Mouse (Mus musculus) limb, embryonic 15.5 days (tissue): Measurements from ENCODE around the gene Vwa8. TPM values are rescaled to one million over a fixed set of nuclear protein-coding genes. Genes with fewer than 3 reads are reported as not detected.

Source experiments
- ATAC-seq: fragments of 200-750 bp; cut with Nextera tagmentation; 2 replicates; pipeline ENCODE4 v1.8.0; 2017; ENCODE audit warnings: low read depth, moderate TSS enrichment; ENCODE audit not compliant: insufficient number of reproducible peaks, low FRiP score, low TSS enrichment
- H3K27ac ChIP-seq: fragments of 300-500 bp; sonication (generic); 2 replicates; pipeline ENCODE4 v1.5.1; 2015; ENCODE audit warnings: moderate library complexity, mild to moderate bottlenecking, inconsistent platforms
- H3K27me3 ChIP-seq: fragments of 300-500 bp; sonication (generic); 2 replicates; pipeline ENCODE4 v1.6.1; 2015; ENCODE audit warnings: inconsistent platforms
- H3K36me3 ChIP-seq: fragments of 300-500 bp; sonication (generic); 2 replicates; pipeline ENCODE4 v1.6.1; 2015; ENCODE audit warnings: inconsistent platforms
- H3K4me1 ChIP-seq: fragments of 300-500 bp; sonication (generic); 2 replicates; pipeline ENCODE4 v1.6.1; 2015; ENCODE audit warnings: inconsistent platforms
- H3K4me2 ChIP-seq: fragments of 300-500 bp; sonication (generic); 2 replicates; pipeline ENCODE4 v1.6.1; 2015; ENCODE audit warnings: mild to moderate bottlenecking, inconsistent platforms
- H3K4me3 ChIP-seq: fragments of 300-500 bp; sonication (generic); 2 replicates; pipeline ENCODE4 v1.5.1; 2015; ENCODE audit warnings: mild to moderate bottlenecking, inconsistent platforms
- H3K9ac ChIP-seq: fragments of 300-500 bp; sonication (generic); 2 replicates; pipeline ENCODE4 v1.6.1; 2015; ENCODE audit warnings: inconsistent platforms
- H3K9me3 ChIP-seq: fragments of 300-500 bp; sonication (generic); 2 replicates; pipeline ENCODE4 v1.6.1; 2016; ENCODE audit warnings: inconsistent platforms
- WGBS: fragments of 180-500 bp; shearing (Covaris S2); methylation state at CpG from one replicate; pipeline ENCODE4 v1.1.7; 2015; 5-methylcytosine and 5-hydroxymethylcytosine counted together
- polyA plus RNA-seq: library from polyadenylated mRNA; unstranded; fragments of >200 nt; fragmentation: Nextera tagmentation; extraction: Ambion mirVana; gene quantifications from 2 replicates; pipeline ENCODE4 v1.2.1, GENCODE M21; 2015

Gene Vwa8
- polyA plus RNA-seq, 1 experiment from 2014 or later: 8.9 TPM

DNA sequence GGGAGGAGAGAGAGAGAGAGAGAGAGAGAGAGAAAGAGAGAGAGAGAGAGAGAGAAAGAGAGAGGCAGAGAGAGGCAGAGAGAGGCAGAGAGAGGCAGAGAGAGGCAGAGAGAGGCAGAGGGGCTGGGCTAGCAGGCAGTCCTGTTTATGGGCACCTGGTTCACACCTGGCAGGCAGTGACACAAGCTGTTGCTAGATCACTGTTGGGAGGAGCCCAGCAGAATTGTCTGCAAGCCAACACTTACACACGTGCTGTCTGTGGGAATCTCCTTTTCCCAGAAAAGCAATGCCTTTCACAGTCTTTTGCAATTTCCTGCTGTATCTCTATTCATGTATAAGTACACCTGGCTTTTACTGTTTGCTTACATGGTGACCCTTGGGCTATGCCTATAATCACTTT lies 260.5 kb downstream of the Vwa8 start:
- no peak overlapping the region for H3K9ac ChIP-seq
- H3K4me2 ChIP-seq: no peak overlapping the region
- H3K4me3 ChIP-seq: no peak overlapping the region
- no peaks in the 10 kb centered on the region for H3K36me3 ChIP-seq
- H3K4me1 ChIP-seq: no peaks in the 10 kb centered on the region
- no peak for ATAC-seq
- no peaks in the 10 kb centered on the region for H3K27me3 ChIP-seq
- no peak overlapping the region for H3K27ac ChIP-seq
- no peaks in the 10 kb centered on the region for H3K9me3 ChIP-seq
- 20% methylated on average over 1 of the region's 1 CpGs for WGBS

DNA sequence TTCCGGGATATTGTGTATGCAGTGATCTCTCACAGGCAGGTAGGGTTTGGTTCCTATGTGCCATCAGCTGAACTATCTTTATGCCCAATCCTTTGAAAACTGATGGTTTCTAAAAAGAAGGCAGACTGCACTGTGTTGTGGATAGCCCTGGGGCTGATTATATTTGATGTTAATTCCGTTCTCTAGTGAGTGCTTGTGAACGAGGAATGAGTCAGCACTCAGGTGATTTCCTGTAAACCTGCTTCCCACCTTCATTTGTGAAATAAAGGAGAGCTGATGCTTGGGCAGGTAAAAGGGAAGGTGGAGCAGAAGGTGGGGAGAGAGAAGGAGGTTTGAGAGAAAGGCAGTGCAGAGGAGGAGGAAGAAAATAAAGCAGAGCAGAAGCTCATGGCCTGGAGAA lies 261.2 kb downstream of the Vwa8 start:
- no peaks in the 10 kb centered on the region for H3K36me3 ChIP-seq
- H3K4me2 ChIP-seq: no peak overlapping the region
- H3K9ac ChIP-seq: no peak overlapping the region
- H3K27me3 ChIP-seq: no peaks in the 10 kb centered on the region
- ATAC-seq: no peak
- no peaks in the 10 kb centered on the region for H3K9me3 ChIP-seq
- no peak overlapping the region for H3K4me3 ChIP-seq
- 51% methylated on average over 3 of the region's 3 CpGs for WGBS
- no peaks in the 10 kb centered on the region for H3K4me1 ChIP-seq
- no peak overlapping the region for H3K27ac ChIP-seq

DNA sequence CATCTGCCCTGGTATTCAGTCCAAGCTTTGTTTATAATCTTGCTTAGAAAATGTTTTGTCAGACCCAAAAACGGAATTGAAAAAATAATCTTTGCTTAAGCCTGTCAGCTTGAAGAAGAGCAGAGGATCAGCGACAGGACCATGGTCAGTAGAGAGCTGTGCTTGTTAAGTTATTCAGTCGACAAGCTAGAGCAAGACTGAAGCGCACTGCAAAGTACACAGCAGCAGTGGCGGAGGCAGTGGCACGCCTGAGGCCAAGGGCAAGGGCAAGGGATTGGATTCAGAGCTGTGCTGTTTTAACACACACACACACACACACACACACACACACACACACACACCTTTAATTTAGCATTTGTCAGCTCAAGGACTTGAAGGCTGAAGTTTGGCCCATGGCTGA lies 263.2 kb downstream of the Vwa8 start:
- H3K9me3 ChIP-seq: no peaks in the 10 kb centered on the region
- ATAC-seq: no peak
- H3K27ac ChIP-seq: no peak overlapping the region
- no peak overlapping the region for H3K4me3 ChIP-seq
- H3K9ac ChIP-seq: no peak overlapping the region
- H3K4me2 ChIP-seq: no peak overlapping the region
- H3K36me3 ChIP-seq: no peaks in the 10 kb centered on the region
- 79% methylated on average over 6 of the region's 6 CpGs for WGBS
- no peaks in the 10 kb centered on the region for H3K27me3 ChIP-seq
- no peaks in the 10 kb centered on the region for H3K4me1 ChIP-seq

DNA sequence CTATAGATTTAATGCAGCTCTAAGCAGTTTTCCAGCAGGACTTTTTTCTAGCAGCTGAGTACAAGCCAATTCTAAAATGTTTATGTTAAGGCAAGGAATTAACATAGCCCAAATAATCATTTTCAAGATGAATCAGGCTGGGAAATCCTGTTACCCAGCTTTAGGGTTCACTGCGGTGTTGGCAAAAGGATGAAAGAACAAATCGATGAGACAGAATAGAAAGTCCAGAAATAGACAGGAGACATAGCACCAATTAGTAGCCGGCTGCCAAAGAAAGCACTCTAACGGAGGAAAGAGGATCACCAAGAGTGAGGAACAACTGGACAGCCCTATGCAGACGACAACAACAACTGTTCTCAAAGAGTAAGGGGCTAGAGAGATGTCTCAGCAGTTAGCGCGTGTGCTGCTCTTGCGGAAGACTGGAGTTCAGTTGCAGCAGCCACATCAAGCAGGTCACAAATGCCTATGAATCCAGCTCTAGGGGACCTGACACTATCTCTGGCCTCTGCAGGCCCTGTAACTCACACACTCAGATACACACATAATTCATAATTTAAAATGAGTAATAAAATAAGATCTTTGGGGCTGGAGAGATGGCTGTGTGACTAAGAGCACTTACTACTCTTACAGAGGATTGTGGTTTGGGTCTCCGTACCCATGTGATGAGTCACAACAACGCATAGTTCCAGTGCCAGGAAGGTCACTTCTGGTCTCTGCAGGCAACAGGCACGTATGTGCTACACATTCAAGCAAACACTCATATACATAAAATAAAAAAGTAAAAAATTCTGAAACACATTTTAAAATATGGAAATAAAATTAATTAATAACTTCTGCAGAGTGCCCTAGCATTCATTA lies 265.9 kb downstream of the Vwa8 start:
- Histone ChIP-seq H3K4me2 (no peak overlapping the region), H3K36me3 (no peaks in the 10 kb centered on the region), H3K9ac (no peak overlapping the region), H3K4me3 (no peak overlapping the region), H3K27me3 (no peaks in the 10 kb centered on the region), H3K9me3 (no peaks in the 10 kb centered on the region), H3K27ac (no peak overlapping the region), H3K4me1 (no peaks in the 10 kb centered on the region)
- ATAC-seq: no peak
- 86% methylated on average over 11 of the region's 11 CpGs for WGBS

DNA sequence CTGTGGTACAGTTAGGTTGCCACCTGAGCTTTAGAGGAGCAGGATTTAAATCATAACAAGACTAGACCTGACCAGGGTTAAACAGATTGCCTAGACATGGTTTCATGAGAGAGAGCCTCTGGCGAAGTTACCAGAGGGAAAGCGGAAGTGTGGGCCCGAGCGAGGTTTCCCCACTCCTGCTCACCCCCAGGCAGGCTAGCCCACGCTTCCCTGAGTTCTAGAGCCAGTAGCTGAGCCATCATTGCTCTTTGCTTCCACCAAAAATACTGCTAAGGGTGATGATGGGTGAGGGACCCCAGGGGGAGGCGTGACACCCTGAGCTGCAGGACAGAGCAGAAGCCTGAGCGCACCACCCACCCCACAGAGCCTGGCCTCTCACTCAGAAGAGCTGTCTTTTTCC lies 269.6 kb downstream of the Vwa8 start:
- Histone ChIP-seq H3K9me3 (no peaks in the 10 kb centered on the region), H3K27me3 (no peaks in the 10 kb centered on the region), H3K9ac (no peak overlapping the region), H3K4me1 (no peaks in the 10 kb centered on the region), H3K27ac (no peak overlapping the region), H3K4me3 (no peak overlapping the region), H3K36me3 (no peaks in the 10 kb centered on the region), H3K4me2 (no peak overlapping the region)
- 86% methylated on average over 7 of the region's 7 CpGs for WGBS
- no peak for ATAC-seq

DNA sequence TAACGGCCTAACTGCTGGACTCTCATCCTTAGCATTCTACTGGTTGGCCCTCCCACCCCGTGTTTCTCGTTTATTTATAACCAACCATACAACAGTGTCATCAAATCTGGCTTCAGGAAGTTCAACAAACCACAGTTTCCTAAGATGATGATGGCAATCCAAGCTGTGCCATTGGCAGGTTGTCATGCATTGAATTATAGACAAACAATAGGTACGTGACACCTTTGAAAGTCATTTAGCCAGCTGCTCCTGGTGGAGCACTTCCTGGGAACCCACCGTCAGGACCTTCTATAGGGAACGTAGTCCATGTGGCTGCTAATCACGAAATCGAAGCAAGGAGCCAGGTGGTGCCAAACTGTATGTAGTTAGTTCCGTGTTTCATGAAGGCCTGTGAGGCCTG lies 270.5 kb downstream of the Vwa8 start:
- Histone ChIP-seq H3K4me2 (no peak overlapping the region), H3K36me3 (no peaks in the 10 kb centered on the region), H3K27ac (no peak overlapping the region), H3K9ac (no peak overlapping the region), H3K4me3 (no peak overlapping the region), H3K4me1 (no peaks in the 10 kb centered on the region), H3K27me3 (no peaks in the 10 kb centered on the region), H3K9me3 (no peaks in the 10 kb centered on the region)
- 79% methylated on average over 9 of the region's 9 CpGs for WGBS
- ATAC-seq: no peak

DNA sequence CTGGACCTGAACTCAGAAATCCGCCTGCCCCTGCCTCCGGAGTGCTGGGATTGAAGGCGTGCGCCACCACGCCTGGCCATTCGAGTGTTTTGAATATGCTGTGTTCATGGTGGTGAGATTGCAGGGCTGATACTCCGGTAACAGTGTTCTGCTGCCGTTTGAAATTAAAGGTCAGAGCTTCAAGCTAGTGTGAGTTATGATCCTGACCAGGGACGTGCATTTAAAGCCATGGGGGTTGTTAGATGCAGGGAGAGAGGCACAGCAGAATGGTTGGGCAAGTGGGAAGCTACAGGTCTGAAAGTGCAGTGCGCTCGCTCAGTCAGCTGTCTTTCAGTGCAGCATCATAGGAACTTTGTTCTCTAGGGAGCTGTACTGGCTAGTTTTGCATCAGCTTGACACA lies 271.8 kb downstream of the Vwa8 start:
- Histone ChIP-seq H3K9me3 (no peaks in the 10 kb centered on the region), H3K27me3 (no peaks in the 10 kb centered on the region), H3K4me2 (no peak overlapping the region), H3K27ac (no peak overlapping the region), H3K36me3 (no peaks in the 10 kb centered on the region), H3K4me1 (peaks cover 4% of the 10 kb centered on the region; the same call in 1 of the 2 replicates), H3K9ac (no peak overlapping the region), H3K4me3 (no peak overlapping the region)
- ATAC-seq: no peak
- 77% methylated on average over 11 of the region's 11 CpGs for WGBS

DNA sequence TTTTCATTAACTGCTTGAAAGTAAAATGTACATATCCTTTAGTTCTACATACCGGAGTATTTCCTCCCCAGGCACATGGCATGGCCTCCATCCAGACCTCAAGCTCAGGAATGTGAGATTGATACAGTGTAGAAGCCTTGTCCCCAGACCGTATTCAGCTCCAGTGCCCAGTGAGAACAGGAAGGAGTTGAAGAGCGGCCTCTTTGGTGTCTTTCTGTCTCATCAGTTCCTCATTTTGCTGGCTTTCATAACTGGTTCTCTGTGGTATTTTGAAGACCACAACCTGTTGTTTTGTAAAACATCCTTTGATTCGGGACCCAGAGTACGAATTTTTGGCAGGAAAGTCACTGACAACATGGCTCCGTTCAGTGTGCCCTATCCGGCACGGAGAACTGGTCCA lies 274.6 kb downstream of the Vwa8 start:
- Histone ChIP-seq H3K9me3 (no peaks in the 10 kb centered on the region), H3K4me3 (no peak overlapping the region), H3K27ac (no peak overlapping the region), H3K4me2 (no peak overlapping the region), H3K9ac (no peak overlapping the region), H3K4me1 (peaks cover 4% of the 10 kb centered on the region; the same call in 1 of the 2 replicates), H3K27me3 (no peaks in the 10 kb centered on the region), H3K36me3 (no peaks in the 10 kb centered on the region)
- WGBS: 70% methylated on average over 8 of the region's 8 CpGs
- ATAC-seq: no peak

DNA sequence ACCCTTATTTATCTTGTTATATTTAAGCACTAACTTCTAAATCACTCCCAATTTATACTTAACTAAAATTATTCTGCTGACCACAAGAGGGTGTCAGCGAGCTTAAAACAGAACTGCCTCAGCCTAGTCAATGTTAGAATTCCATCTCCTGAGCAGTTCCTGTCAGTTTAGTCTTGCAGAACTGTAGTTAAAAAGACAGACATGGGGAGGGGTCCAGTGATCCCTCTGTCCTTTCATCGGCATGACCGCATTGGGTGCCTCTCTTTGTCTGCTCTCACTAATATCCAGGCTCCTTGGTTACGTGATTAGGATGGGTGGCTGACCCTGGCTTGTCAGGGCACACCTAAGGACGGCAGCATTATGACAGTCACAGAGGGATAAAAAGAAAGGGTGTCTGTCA lies 275.8 kb downstream of the Vwa8 start:
- ATAC-seq: no peak
- 47% methylated on average over 5 of the region's 5 CpGs for WGBS

DNA sequence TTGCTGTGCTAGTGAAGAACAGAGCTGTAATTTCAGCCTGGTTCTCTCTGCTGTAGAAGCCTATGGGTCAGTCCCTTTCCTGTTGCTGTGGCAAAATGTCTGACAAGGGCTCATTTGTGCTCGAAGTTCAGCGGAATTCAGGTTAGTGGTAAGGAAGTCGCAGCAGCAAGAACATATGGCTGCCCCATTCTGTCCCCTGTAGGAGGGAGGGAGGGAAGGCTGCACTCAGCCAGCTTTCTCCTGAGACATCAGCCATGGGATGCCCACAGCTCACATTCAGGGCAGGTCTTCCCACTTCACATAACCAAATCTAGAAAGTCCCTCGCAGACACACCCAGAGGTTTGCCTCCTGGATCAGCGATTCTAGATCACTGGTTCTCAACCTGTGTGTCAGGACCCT lies 277.3 kb downstream of the Vwa8 start:
- no peaks in the 10 kb centered on the region for H3K36me3 ChIP-seq
- H3K27ac ChIP-seq: 0 out of 2 replicates have a peak overlapping the region, but pooled peaks have one; percentile 3
- no peak overlapping the region for H3K9ac ChIP-seq
- no peaks in the 10 kb centered on the region for H3K27me3 ChIP-seq
- no peak overlapping the region for H3K4me3 ChIP-seq
- peaks cover 4% of the 10 kb centered on the region; the same call in 1 of the 2 replicates for H3K4me1 ChIP-seq
- no peak for ATAC-seq
- WGBS: 72% methylated on average over 5 of the region's 5 CpGs
- H3K9me3 ChIP-seq: no peaks in the 10 kb centered on the region
- H3K4me2 ChIP-seq: no peak overlapping the region

More for the DNA sequence above, 275.8 kb downstream of the Vwa8 start:
- no peaks in the 10 kb centered on the region for H3K36me3 ChIP-seq
- no peaks in the 10 kb centered on the region for H3K9me3 ChIP-seq
- no peak overlapping the region for H3K9ac ChIP-seq
- H3K4me2 ChIP-seq: no peak overlapping the region
- H3K27me3 ChIP-seq: no peaks in the 10 kb centered on the region
- H3K4me3 ChIP-seq: no peak overlapping the region
- H3K27ac ChIP-seq: no peak overlapping the region
- peaks cover 4% of the 10 kb centered on the region; the same call in 1 of the 2 replicates for H3K4me1 ChIP-seq

DNA sequence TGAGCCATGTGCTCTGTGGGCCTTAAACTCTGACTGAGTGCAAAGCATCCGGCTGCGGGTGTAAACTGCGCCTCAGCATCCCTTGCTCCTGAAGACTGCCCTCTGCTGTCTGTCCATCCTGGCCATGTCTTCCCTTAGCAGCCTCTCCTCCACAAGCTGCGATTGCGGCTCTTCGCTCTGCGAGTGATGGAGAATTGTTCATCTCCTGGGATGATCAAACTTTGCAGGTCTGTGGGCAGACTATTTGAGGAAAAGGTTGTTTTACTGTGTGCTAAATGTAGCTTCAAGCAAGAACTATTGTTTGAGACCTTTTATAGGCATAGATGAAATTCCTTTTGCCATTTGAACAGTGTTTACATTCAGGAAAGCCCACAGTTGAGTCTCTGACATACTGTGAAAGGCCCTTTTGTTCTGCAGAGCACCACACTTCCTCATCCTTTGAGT lies 286.1 kb downstream of the Vwa8 start:
- peaks cover 11% of the 10 kb centered on the region for H3K4me1 ChIP-seq
- H3K27ac ChIP-seq: no peak overlapping the region
- 14% methylated on average over 7 of the region's 7 CpGs for WGBS
- no peaks in the 10 kb centered on the region for H3K36me3 ChIP-seq
- ATAC-seq: no peak
- no peaks in the 10 kb centered on the region for H3K9me3 ChIP-seq
- no peak overlapping the region for H3K4me2 ChIP-seq
- H3K9ac ChIP-seq: no peak overlapping the region
- H3K4me3 ChIP-seq: no peak overlapping the region
- H3K27me3 ChIP-seq: 0 out of 2 replicates have a peak, but pooled peaks cover 2% of the 10 kb centered on the region

DNA sequence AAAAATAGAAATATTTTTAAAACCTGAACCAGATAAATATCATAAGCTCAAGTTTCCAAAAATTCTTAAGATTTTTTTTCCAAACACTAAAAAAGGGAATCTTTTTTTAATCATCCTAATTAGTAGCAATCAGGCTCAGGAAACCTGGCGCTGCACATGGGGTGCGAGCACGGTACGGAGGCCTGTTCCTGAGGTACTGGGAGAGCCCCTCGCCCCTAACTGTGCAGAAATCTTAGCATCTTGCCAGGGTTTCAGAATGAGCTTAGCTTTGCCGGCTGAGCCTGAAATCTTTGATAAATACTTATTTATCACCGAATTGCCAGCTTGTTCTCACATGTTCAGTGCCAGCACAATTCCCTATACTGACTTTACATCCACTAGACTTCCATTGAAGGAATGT lies 286.6 kb downstream of the Vwa8 start:
- WGBS: 60% methylated on average over 7 of the region's 7 CpGs
- H3K9me3 ChIP-seq: no peaks in the 10 kb centered on the region
- H3K4me3 ChIP-seq: no peak overlapping the region
- H3K27ac ChIP-seq: no peak overlapping the region
- ATAC-seq: no peak
- no peak overlapping the region for H3K4me2 ChIP-seq
- H3K4me1 ChIP-seq: peaks cover 17% of the 10 kb centered on the region
- 0 out of 2 replicates have a peak, but pooled peaks cover 2% of the 10 kb centered on the region for H3K27me3 ChIP-seq
- H3K9ac ChIP-seq: no peak overlapping the region
- H3K36me3 ChIP-seq: no peaks in the 10 kb centered on the region
